Mouse (Mus musculus): Measurements from ENCODE around the gene Olfr1186.
"Not testable (repeated sequence)": the region's sequence is repeated elsewhere in the genome, so short reads cannot be mapped to it uniquely, and the experiment has no call there.

The Olfr1186 gene

GRCm38 (mm10) chr2:88518251-88518650 lies at the start of gene Olfr1186:
TSS of gene Olfr1186 (plus strand) at chr2:88518551.
- no peak for ATAC-seq (ENCODE audit: insufficient number of reproducible peaks, low FRiP score, low TSS enrichment)

DNA sequence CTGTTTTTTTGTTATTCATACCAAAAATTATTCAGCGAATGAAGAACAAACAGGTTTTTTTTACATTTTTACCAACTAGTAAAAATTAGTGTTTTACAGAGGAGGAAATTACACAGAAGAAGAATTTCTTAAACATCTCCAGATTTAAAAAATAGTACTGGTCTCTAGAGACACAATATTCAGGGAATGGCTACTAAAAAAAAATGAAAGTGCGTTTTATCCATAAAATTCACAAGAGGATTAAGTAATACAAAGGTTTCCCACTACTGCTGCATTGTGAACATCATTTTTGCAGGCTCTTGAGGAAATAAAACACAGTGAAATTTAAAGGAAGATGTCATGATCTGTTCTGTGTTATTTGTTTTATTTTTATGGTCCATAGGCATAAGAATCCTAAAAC lies 35.1 kb upstream of the Olfr1186 start, which contains the start of gene Olfr1184:
Gene Olfr1184 (plus strand): TSS at position 301 of the 400 bp plus-strand sequence.
- ATAC-seq (ENCODE audit: insufficient number of reproducible peaks, low FRiP score, low TSS enrichment), result no peak

DNA sequence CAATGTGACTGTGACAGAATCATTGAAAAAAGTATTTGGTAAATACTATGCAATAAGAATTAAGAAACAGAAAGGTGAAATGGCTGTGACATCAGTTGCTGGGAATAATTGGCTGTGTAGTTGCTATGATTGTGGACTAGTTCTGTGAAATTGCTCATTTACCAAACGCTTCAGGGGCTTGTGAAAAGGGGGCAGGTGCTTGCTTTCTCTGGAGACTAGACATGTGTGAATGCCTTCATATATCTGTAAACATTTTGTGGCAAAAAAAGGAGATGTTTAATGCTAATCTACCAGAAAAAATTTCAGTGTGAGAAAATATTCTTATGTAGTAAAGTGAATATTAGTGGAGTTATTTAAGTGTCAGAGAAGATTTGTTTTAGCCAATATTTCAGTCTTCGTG lies 25.3 kb upstream of the Olfr1186 start, which contains the start of gene Olfr1185-ps1:
Gene Olfr1185-ps1 (plus strand): TSS at position 301 of the 400 bp plus-strand sequence.
- ATAC-seq (ENCODE audit: insufficient number of reproducible peaks, low FRiP score, low TSS enrichment), result no peak

DNA sequence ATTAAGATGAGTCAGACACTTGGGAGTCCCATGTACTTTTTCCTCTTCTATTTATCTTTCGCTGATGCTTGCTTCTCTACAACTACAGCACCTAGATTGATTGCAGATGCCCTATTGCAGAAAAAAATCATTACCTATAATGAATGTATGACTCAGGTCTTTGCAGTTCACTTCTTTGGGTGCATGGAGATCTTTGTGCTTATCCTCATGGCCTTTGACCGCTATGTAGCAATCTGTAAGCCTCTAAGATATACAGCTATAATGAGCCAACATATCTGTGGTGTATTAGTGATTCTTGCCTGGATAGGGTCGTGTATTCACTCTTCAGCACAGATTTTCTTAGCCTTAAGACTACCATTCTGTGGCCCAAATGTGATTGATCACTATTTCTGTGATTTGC lies 7.4 kb downstream of the Olfr1186 start:
- no peak for ATAC-seq (ENCODE audit: insufficient number of reproducible peaks, low FRiP score, low TSS enrichment)

DNA sequence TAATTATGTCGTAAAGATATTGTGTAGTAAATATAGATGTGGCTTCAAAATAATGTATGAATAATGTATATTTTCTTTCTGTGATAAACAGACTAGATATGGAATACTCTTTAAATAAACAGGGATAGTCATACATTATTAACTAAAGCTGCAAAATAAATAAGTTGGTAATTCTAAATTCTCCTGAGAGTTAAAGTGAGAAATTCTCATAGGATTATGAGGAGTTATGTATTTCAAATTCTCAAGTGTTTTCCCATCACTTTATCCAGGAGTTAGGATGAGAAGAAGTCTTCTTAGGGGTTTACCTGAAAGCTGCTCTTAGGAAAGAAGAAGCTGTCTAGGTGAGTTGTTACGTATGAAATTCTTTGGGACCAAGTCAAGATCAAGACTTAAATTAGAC lies 38.3 kb downstream of the Olfr1186 start, which contains the start of gene Olfr1188:
Gene Olfr1188 (plus strand): TSS at position 301 of the 400 bp plus-strand sequence.
- no peak for ATAC-seq (ENCODE audit: insufficient number of reproducible peaks, low FRiP score, low TSS enrichment)

DNA sequence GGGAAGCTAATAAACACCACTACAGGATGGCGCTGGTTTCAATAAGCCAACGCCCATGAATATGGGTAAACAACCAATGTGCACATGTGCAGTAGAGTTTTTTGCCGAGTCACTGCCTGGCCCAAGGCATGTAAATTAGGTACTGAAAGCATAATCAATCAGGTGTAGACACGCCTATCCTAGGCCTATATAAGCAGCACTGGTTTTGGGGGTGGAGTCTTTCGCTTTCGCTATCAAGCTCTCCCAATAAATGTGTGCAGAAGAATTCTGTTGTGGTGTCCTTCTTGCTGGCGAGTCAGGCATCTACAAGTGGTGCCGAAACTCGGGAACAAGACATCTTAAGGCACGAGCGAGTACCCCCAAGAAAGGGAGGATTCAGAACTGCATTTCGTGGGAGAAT lies 54.3 kb downstream of the Olfr1186 start:
- ATAC-seq (ENCODE audit: insufficient number of reproducible peaks, low FRiP score, low TSS enrichment), result not testable (repeated sequence)

Data from cerebellum, adult (tissue).